Mouse (Mus musculus) ES-E14 (cell line): ENCODE results near the gene Gm28308. TPM values are rescaled to one million over a fixed set of nuclear protein-coding genes. Genes with fewer than 3 reads are reported as not detected.
A peak's percentile ranks its signal among the peaks of the same experiment; 100 is the strongest.

Experiments used
- DNase-seq: peaks from one replicate; pipeline ENCODE4 v3.0.0-alpha.2; 2013; ENCODE audit warnings: low read depth, low spot score
- H3K27ac ChIP-seq: 2 replicates; pipeline ENCODE4 v1.5.1; 2012; ENCODE audit warnings: low read depth, mild to moderate bottlenecking, low read length, moderate library complexity, mixed read lengths; ENCODE audit not compliant: poor library complexity, insufficient read depth, severe bottlenecking
- H3K36me3 ChIP-seq: 2 replicates; pipeline ENCODE4 v1.6.1; 2012; ENCODE audit warnings: mild to moderate bottlenecking, low read length, moderate library complexity, mixed read lengths; ENCODE audit not compliant: control insufficient read depth, poor library complexity, insufficient read depth, severe bottlenecking
- H3K4me1 ChIP-seq, 2 experiments: fragments of 150-350 bp in 1 of 2; sonication (generic) in 1 of 2; 2 replicates each; pipeline ENCODE4 v1.6.1; 2012; ENCODE audit warnings: low read length in 2 of 2, mild to moderate bottlenecking in 1 of 2, mixed read lengths in 1 of 2; ENCODE audit not compliant: control insufficient read depth in 2 of 2, insufficient read depth in 2 of 2, poor library complexity in 1 of 2
- H3K4me3 ChIP-seq, 2 experiments: fragments of 150-350 bp in 1 of 2; sonication (generic) in 1 of 2; 2 replicates each; pipeline ENCODE4 v1.5.1; 2012; ENCODE audit warnings: low read length in 2 of 2, low read depth in 1 of 2, mild to moderate bottlenecking in 1 of 2, mixed read lengths in 1 of 2; ENCODE audit not compliant: insufficient read depth in 1 of 2, poor library complexity in 1 of 2, severe bottlenecking in 1 of 2
- H3K9ac ChIP-seq: 2 replicates; pipeline ENCODE4 v1.6.1; 2012; ENCODE audit warnings: low read depth, mild to moderate bottlenecking, low read length, mixed read lengths; ENCODE audit not compliant: poor library complexity, insufficient read depth, severe bottlenecking
- H3K9me3 ChIP-seq: fragments of 150-350 bp; sonication (generic); 2 replicates; pipeline ENCODE4 v1.6.1; 2012; ENCODE audit warnings: low read depth, mild to moderate bottlenecking, low read length; ENCODE audit not compliant: control insufficient read depth, insufficient read depth
- CHD2 ChIP-seq: IDR thresholded peaks from 2 replicates; pipeline ENCODE4 v1.6.1; 2014; ENCODE audit warnings: mild to moderate bottlenecking, low read depth, low read length, inconsistent platforms
- HCFC1 ChIP-seq: IDR thresholded peaks from 2 replicates; pipeline ENCODE4 v1.6.1; 2012; ENCODE audit warnings: low read length, inconsistent platforms, borderline replicate concordance; ENCODE audit not compliant: insufficient read depth
- MAFK ChIP-seq: IDR thresholded peaks from 2 replicates; pipeline ENCODE4 v1.6.1; 2014; ENCODE audit warnings: mild to moderate bottlenecking, low read depth, low read length, inconsistent platforms; ENCODE audit not compliant: insufficient read depth
- ZC3H11A ChIP-seq: IDR thresholded peaks from 2 replicates; pipeline ENCODE4 v1.6.1; 2012; ENCODE audit warnings: low read depth, mild to moderate bottlenecking, inconsistent platforms, low read length, borderline replicate concordance
- ZNF384 ChIP-seq: IDR thresholded peaks from 2 replicates; pipeline ENCODE4 v1.6.1; 2012; ENCODE audit warnings: low read depth, low read length, inconsistent platforms
- in situ Hi-C, 2 experiments: fragments of 600-800 bp; cut with MboI; formaldehyde crosslinking; loops; one replicate each; pipeline ENCODE4 v1.15.1; 2025; ENCODE audit warnings: low sequenced_read_pairs in 2 of 2, inconsistent platforms in 1 of 2; ENCODE audit not compliant: unreplicated experiment in 2 of 2
- total RNA-seq: library from RNA; depleted of rRNA; stranded (reverse); fragments of 300-350 nt; gene quantifications from 2 replicates; pipeline ENCODE4 v1.2.3, GENCODE M21; 2012

Gm28308 gene
- total RNA-seq, 1 experiment: 0.31 TPM

GRCm38 (mm10) chr6:52223939-52224760, 11.0 kb upstream of the Gm28308 start:
- Histone ChIP-seq H3K4me3 (no peak overlapping the region), H3K36me3 (no peaks in the 10 kb centered on the region), H3K4me1 (peaks cover 0 to 7% of the 10 kb centered on the region in 2 experiments; a peak in 1 of 4 replicates), H3K9ac (no peak overlapping the region), H3K9me3 (no peaks in the 10 kb centered on the region), H3K27ac (no peak overlapping the region)
- TF ChIP-seq CHD2 (no peak), ZC3H11A (no peak), HCFC1 (no peak), MAFK (no peak), ZNF384 (no peak)
- DNase-seq: no peak
- in situ Hi-C loops: loop anchor here (10.0 to 25.0 kb wide), 4 partner anchors 59 to 1049 kb away; partner anchors contain the start of gene Hoxa2 (in 2 of the 2)

- no peak overlapping the region for H3K27ac ChIP-seq
These were observed 9.6 kb upstream of the Gm28308 start for GRCm38 (mm10) chr6:52222729-52223128.

GRCm38 (mm10) chr6:52221993-52222685, 9.0 kb upstream of the Gm28308 start:
- no peaks in the 10 kb centered on the region for H3K36me3 ChIP-seq
- in situ Hi-C loops: loop anchor here (10.0 to 25.0 kb wide), 4 partner anchors 57 to 1047 kb away; partner anchors contain the start of gene Hoxa2 (in 2 of the 2)
- H3K9me3 ChIP-seq: no peaks in the 10 kb centered on the region
- H3K4me3 ChIP-seq: peak overlapping the region in 1 of 2 experiments; percentile 32; a peak in 1 of 4 replicates
- peaks cover 0 to 7% of the 10 kb centered on the region in 2 experiments; a peak in 1 of 4 replicates for H3K4me1 ChIP-seq
- H3K27ac ChIP-seq: no peak overlapping the region
- no peak for DNase-seq
- TF ChIP-seq MAFK (no peak), ZNF384 (no peak), CHD2 (no peak), ZC3H11A (no peak), HCFC1 (no peak)
- H3K9ac ChIP-seq: no peak overlapping the region

More at GRCm38 (mm10) chr6:52222729-52223128, 9.6 kb upstream of the Gm28308 start:
- TF ChIP-seq MAFK (no peak), ZC3H11A (no peak), ZNF384 (no peak), CHD2 (no peak), HCFC1 (no peak)
- Histone ChIP-seq H3K4me1 (peaks cover 0 to 7% of the 10 kb centered on the region in 2 experiments; a peak in 1 of 4 replicates), H3K4me3 (no peak overlapping the region), H3K9me3 (no peaks in the 10 kb centered on the region), H3K9ac (no peak overlapping the region), H3K36me3 (no peaks in the 10 kb centered on the region)
- in situ Hi-C loops: loop anchor here (10.0 to 25.0 kb wide), 4 partner anchors 58 to 1048 kb away; partner anchors contain the start of gene Hoxa2 (in 2 of the 2)
- DNase-seq: no peak

DNA sequence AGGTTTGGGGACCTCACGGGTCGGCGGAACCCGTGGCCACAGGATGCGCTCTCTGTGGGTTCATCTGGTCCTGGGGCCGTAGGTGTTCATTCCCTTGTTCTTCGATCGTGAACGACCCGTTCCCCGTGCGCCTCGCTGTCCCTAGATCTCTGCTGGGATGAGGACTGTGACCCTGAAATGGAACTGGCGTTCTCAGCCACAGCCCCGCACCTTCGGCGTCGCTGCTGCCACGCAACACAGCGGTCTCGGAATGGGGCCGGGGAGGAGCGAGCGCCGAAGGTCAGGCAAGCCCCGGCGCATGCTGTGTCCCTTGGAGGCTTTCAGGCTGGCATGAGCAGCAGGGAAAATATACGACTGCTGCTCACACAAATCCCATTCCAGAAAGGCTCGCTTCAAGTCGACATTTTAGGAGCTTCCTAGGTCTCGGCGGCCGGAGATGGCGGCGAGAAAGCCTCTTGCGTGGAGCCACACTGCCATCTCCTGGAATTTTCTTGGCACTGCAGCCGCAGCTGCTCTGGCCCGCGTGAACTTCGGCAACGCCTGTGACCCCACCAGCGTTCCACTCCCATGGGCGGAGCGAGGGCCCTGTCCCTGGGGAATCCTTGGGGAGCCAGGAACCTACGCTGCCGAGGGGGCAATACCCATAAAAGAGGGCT, 8.3 kb upstream of the Gm28308 start, which contains the start of gene Hoxa7:
Hoxa7 (minus strand) TSS at position 518 of the 656 bp plus-strand sequence.
- in situ Hi-C loops: loop anchor here (10.0 to 25.0 kb wide), 4 partner anchors 57 to 1047 kb away; partner anchors contain the start of gene Hoxa2 (in 2 of the 2)
- H3K9ac ChIP-seq: peak within 1 kb of the TSS; percentile 63
- TF ChIP-seq ZC3H11A (peak; percentile 92), ZNF384 (no peak)
- peak within 1 kb of the TSS; percentile 51 to 66 for H3K4me3 ChIP-seq
- H3K9me3 ChIP-seq: no peaks in the 10 kb centered on the region
- peaks cover 0 to 8% of the 10 kb centered on the region in 2 experiments; a peak in 1 of 4 replicates for H3K4me1 ChIP-seq
- no peaks in the 10 kb centered on the region for H3K36me3 ChIP-seq
- no peak for DNase-seq
- H3K27ac ChIP-seq: no peak within 1 kb of the TSS
